Mouse (Mus musculus) ovary, postnatal 10 days (tissue): ENCODE measurements around the gene Gm5475.
"Not testable (repeated sequence)": the region's sequence is repeated elsewhere in the genome, so short reads cannot be mapped to it uniquely, and the experiment has no call there.

ENCODE experiments used
- DNase-seq: peaks from one replicate; pipeline ENCODE4 v3.0.0; 2022; ENCODE audit warnings: low spot score

Gene Gm5475

DNA sequence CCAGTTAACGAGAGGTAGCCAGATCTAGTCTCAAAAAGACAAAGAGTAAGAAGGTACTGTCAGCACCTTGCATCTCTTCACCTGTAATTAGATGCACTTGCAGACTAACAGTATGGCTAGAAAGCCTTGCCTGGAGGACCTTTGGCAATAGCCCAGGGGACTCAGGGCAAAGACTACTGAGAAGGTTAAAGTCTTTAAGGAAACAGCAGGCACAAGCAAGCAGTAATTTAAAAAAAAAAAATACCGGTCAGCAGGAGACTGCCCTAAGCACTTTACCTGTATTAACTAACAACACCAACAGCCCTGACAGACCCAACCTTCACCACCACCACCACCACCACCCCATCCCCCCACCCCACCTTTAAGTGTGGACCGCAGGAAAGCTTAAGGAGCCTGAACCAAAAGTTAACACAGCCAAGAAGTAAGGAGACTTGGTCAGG is at the start of gene Gm5475:
Gene Gm5475 (plus strand): TSS at position 390 of the 440 bp plus-strand sequence.
- not testable (repeated sequence) for DNase-seq

DNA sequence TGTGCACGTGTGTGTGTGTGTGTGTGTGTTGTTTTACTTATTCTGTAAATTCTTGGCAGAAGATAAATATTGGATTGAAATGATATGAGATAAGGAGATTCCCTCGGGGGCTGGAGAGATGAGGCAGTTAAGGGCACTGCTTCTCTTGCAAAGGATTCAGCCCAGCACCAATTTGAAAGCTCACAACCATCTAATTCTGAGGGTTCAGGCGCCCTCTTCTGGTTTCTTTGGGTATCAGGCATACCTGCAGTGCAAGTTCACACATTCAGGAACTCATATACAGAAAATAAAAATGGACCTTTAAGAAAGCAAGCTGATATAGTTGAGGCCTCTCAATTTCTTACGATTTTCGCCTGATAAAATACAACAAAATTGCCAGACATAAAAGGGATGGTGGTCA is 46.9 kb upstream of the Gm5475 start:
- no peak for DNase-seq

DNA sequence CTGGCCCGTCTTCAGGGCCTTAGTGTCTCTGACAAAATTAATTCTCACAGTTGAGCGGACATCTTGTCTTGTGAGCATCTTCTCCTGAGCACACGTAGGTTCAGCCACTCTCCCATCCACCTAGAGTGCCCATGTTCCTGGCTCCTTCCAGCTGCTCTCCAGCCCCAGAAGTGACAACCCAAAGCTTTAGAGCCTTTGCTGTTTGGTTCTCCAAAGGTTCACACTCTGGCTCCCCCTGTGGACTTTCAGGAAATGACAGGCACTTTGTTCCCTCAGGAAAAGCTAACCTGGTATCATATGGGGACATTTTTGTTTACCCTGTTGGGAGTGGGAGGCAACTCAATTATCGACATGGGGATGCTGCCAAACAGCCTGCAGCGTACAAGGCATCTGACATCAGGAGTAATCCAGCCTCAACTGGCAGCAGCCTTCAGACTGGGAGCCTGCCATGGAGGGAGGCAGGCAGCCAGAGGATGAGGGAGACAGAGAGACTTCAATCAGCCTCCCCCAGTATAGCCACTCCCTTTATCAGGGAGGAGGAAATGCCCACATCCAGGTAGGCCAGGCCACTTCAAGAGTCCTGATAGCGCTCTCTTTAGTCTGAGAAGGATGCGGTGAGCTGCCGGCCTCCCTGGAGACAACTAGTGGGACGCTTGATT is 44.0 kb upstream of the Gm5475 start:
- DNase-seq: not testable (repeated sequence)

DNA sequence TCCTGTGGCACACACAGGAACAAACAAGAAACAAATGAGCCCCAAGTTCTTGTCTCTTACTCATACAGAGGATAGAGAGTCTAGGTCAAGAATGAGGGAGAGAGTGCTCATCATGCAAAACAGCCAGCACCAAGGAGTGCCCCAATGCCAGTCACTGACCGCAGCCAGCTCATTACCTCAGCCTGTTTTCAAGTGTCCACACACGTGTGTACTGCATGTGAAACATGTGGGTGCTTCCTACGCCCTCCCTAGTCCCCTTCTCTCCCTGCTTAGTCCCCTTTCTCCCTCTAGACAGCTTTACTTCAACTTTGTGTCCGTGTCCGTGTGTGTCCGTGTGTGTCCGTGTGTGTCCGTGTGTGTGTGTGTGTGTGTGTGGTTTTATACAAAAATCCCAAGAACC is 42.3 kb upstream of the Gm5475 start:
- no peak for DNase-seq

DNA sequence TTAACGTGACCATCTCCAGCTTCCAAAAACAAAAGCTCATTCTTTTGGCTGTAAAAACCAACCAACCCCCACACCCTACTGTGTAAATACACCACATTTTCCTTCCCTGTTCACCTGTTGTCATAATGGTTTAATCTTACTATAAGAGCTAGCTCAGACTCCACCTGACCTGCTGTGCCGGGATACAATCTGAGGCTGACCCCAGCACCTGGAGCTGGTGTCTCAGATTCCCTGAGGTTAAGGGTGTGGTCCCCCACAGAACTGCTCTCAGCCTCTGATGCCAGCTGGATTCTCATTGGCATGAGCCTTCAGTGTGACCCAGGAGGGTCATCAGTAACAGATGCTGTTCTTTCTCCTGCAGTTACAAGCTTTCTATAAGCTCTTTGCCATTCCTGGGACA is 41.8 kb upstream of the Gm5475 start:
- DNase-seq: no peak

DNA sequence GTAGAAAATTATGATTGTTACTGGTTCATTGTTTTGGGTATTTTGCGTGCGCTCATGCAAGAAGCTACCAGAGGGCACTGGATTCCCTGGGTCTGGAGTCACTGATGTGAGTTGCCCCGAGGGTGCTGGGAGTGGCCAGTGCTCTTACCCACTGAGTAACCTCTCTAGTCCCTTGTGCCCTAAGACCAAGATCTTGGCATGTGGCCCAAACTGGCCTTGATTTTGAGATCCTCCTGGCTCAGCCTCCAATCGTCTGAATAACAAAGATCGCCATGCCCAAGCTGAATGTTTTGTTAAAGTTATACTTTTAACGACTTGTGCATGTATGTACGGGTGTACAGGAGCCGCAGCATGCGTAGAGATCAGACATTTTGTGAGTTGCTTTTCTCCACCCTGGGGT is 36.2 kb upstream of the Gm5475 start:
- no peak for DNase-seq

DNA sequence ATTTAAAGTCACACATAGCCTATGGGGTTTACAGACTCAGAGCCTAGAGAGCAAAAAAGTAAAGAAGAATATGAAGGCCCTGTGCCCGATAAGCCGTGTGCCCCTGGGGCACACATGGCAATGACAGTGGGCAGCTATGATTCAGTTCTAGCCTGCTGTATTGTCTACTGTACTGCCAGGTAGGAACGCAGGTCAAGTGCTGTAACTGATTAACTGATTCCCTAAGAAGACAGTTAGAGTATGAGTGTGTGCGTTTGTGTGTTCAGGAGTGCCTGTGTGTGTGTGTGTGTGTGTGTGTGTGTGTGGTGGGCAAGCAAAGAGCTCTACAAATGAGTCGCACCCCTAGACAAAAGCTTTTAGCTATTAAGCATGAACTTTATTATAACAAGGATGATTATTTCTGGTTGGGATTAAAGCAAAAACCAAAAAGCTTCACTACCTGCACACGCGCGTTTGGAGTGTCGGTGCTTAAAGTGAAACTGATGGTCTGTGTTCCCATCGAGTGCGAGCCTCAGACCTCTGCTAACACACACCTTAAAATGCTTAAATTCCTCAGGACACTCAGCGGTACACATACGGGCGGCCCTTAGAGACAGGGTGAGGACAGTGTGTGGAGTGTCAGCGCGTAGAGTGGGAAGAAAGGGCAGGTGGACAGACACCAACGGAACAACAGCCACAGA is 34.3 kb upstream of the Gm5475 start:
- no peak for DNase-seq

DNA sequence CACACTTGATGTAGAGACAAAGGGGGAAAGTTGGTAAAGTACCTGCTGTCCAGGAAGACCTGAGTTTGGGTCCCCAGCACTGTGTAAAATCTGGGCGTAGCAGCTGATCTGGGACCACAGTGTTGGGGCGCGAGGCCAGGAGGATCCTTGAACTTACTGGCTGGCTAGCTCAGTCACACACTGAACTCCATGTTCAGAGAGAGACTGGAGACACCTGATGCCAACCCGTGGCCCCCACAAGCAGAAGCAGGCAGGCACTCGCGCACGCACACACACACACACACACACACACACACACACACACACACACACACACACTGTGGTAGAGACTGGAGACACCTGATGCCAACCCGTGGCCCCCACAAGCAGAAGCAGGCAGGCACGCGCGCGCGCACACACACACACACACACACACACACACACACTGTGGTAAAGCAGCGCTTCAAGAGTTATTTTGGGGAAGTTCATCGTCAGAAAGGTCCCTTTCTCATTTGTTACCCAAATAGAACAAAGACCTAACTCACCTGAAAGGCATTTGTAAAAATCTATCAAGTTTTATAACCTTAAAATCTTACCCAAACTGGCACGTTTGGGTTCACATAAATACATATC is 33.6 kb upstream of the Gm5475 start:
- DNase-seq: no peak

DNA sequence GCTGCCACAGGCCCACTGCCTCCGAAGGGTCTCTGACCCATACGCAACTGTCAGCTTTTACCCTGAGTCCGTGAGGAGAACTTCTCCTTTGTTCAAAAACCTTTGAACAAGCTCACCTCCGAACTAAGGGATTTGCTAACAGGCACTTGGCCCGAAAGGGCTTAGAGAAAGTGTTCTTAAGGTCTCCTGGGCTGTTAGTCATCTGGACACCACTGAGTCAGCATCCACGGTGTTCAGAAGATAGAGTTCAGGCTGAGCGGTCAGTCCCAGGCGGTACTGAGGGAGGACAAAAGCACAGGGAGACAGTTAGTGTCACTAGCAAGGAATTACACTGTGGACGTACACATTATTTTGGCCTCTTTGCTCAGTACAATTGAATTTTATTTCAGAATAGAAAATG is 33.1 kb upstream of the Gm5475 start:
- DNase-seq: no peak

DNA sequence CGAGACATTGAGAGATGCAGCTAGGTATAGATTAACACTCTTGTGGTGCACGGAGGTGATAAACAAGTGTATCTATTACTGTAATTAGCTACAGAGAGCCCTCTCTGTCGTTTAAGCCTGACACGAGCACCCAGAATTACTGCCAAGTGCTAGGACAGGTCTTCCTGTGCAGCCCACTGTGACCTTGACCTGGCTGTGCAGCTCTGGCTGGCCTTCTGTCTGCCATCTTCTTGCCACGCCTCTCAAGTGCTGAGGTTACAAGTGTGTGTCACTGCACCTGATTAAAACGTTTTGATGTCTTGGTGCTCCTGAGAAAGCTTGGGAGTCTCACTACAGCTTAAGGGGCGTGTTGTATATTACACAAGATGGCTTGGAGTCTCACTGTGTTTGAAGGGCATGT is 30.9 kb upstream of the Gm5475 start:
- DNase-seq: no peak

DNA sequence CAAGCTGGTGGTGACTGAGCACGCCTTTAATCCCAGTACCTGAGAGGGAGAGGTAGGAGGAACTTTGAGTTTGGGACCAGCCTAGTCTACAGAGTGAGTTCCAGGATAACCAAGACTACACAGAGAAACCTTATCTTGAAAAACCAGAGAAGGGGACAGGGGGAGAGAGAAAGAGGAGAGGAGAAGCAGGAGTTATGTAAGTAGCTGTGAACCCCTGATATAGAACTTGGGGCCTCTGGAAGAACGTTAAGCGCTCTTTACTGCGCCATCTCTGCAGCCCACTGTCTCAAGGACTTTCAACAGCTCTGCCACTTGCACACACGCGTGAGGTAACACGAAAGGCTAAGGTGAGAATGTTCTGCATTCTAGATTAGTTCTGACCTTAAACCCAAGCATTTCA is 30.3 kb upstream of the Gm5475 start:
- DNase-seq: no peak

DNA sequence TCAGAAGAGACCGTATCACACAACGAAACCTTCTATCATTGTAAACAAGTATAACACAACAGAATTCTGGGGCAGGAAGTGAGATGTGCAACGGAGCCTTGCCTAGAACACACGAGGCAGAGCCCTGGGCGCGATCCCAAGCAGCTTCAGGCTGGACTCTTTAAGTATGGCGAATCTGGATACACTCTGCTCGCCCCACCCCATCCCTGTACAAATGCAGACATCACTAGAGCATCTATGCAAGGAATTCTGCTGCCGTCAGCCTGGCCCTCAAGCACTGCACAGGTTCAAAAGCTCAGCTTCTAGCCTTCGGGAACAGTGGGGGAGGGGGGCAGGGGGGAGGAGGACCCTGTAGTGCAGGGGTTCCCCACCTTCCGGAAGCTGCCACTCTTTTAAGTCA is 28.9 kb upstream of the Gm5475 start:
- DNase-seq: no peak

DNA sequence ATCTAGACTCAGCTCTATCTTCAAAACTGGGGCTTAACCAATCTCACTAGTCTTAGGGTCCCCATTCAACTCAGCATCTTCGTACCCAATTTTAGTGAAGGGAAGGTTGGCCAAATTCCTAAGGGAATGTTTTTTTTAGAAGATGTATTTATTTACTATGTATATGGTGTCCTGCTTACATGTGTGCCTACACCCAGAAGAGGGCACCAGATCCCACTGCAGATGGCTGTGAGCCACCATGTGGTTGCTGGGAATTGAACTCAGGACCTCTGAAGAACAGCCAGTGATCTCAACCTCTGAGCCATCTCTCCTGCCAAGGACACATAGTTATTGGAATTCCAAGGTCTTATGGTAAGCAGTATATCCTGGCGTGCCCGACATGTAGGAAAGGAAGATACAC is 26.4 kb upstream of the Gm5475 start:
- no peak for DNase-seq

DNA sequence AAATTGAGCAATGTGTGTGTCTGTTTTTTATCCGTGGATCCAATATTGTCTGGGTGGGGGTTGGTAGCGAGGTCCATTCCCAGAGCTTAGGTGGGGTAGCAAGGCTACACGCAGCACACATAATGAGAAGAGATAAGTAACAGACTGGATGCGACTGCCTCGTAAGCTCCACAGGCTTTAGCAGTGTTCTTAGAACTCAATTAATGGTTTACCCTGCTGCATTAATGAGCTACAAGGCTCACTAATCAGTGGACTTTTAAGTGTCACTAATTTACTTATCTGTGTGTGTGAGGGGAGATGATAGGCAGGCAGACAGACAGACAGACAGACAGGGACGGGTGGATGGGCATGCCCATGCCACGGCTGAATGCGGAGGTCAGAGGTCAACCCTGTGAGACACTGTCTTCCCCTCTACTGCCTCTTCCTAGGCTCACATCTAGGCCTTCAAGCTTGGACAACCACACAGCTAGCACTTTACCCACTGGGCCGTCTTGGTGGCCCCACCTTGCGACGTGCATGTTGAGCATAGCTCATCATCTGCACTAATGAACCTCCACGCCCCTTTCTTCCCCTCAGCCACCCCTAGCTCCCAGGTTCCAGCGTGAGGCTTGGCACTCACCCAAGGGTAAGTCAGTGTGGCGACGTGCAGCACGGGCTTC is 21.2 kb upstream of the Gm5475 start:
- DNase-seq: no peak

DNA sequence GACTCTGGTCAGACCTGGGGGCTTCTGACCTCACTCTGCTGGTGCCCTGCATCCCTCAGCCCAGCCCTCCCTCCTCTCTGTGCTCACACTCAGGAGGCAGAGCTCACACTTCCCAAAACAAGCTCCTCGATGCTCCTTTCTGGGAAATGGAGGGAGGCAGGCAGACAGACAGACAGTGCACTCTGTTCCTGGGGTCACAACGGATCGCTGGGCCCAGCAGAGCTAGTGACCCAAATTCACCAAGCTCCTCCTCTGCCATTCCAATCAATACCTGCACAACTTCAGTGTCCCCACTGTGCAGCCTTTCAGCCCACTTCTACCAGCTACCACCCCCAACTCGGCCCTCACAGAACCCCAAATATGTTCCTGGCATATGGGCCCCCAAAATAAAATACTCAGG is 20.1 kb upstream of the Gm5475 start:
- DNase-seq: no peak

DNA sequence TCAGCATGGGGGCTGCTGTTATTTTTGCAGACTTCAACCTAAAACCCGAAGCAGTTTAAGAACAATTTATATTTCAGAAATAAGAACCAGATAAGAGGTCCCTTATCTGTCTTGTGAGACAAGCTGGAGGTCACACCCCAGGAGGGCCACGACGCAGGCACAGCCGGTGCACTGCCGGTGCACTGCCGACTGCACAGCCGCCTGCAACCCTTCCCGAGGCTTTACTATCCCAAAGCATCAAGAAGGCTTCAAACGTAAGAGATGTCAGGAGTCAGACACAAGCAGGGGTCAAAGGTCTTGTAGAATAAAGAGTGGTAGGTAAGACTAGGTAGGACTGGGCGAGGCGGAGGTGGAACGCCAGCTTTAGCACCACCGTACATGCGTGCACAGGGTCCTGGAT is 19.6 kb upstream of the Gm5475 start:
- DNase-seq: no peak

DNA sequence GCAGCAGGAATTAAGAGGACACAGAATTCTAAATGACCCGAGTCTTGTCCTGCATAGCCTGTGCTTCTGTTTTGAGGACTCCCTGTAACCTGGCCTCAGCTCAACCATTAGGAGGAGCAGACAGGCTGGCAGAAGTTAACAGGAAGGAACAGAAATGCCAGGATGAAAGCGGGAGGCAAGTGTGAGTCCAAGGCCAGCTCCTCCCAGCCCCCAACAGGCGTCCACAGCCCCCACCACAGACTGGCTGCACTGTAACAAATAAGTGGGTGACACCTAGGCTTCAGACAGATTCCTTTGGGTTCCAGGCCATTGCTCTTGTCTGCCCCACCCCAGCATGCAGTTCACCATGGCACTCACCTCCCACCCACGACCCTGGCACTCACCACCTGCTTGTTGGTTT is 19.1 kb upstream of the Gm5475 start:
- DNase-seq: no peak

DNA sequence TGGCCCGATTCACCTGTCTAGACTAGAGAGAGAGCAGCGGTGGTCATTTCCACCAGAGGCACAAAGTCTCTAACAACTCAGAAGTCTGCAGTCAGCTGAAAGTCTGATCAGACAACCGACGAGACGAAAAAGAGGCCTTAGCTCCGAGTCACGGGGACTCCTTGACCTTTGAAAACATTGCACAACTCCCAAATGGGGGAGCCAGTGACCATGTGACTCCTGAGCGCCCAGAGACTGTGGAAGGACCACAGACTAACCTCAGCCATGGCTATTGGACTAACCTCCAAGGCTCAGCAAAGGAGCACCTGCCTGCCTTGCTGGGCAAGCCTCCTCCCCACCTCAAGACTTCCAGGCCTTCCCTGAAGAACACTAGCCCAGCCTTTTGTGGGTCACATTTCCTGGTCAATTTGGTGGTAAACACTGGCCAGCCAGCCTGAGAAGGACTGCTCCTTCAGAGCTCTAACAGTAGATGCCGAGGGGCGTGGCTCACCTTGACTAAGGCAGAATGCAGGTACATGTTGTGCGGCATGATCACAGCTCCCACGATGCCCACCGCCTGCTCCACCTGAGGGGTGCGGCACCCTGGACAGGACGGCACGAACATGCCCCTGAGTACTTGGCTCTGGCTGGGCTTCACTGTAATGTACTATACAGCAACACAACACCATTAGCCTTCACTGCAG is 18.5 kb upstream of the Gm5475 start:
- no peak for DNase-seq

DNA sequence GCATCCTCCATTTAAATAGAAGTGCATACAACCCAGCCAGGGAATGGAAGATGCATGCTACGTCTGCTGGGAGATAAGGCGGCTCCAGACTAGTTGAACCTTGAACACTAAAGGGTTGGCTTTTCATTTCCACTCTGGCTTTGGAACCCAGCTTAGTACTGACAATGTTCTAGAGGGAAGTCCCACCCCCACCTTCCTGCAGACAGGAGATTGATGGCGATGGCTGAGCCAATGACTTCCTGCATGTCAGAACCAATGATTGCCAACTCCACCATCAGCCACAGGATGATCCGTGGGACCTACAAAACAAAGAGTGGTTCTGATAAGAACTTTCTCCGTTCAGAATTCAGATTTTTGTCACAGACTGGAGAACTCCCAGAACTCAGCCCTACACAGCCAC is 15.9 kb upstream of the Gm5475 start:
- no peak for DNase-seq

DNA sequence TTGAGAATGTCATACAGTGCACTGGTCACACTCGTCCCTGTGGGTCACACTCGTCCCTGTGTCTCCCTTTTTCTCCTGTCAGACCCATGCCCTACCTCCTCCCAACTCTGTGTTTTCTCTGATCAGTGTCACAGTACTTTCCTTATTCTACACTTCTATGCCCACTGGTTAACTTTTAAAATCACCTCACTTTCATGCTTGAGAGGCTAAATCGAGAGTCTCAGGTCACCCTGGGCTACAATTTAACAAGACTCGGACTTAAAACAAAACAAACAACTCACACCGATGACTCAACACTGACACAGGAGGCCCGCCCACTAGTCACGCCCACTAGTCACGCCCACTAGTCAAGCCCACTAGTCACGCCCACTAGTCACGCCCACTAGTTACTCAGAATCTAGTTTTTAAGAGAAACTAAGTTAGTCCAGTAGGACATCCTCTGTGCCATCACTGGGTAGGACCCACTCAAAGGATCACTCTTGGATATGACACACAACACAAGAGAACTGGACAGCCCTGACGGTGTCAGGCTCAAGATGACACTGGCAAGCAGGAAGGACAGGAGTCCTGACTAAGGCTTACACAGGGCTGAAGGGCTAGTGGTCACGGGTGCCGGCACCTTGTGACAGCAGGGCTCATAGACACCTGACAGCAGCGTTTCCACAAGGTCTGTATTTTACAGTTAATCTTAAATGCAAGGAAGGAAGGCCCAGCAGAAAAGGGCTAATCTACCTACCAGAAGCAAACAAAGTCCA is 10.9 kb upstream of the Gm5475 start:
- DNase-seq: no peak

DNA sequence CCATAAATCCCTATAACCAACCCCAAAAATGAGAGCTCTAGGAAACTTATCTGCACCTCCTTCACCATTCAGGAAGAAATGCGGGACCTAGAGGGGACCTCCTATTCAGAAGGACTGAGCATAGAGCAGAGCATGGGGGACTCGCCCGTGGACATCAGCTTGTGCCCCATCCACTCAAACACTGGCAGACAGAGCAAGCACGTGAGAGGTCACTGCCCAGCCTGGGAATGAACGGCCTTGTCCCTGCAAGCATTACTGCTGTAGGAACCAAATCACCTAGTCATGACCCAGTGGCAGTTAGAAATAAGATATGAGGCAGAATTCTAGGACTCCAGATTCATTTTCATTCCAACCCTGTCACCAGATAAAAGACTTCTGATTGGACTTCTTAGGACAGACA is 10.2 kb upstream of the Gm5475 start:
- no peak for DNase-seq

DNA sequence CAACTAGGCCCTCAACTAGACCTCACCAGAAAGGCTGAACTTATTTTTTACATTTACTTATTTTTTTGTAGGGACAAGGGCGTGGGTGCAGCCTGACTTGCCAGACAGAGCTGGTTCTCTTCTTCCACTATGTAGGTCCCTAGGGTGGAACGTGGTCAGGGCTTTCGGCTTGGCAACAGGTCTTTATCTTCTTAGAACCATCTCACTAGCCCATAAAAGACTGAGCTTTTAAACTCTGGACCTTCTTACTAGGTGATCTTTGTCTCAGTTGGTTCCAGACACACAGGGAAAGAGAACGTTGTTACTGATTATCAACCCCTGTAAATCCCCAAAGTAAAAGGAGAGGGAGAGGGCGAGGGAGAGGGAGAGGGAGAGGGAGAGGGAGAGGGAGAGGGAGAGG is 8.6 kb upstream of the Gm5475 start:
- no peak for DNase-seq
